Mouse (Mus musculus): ENCODE results near the gene Itga8. TPM values are rescaled to one million over a fixed set of nuclear protein-coding genes. Genes with fewer than 3 reads are reported as not detected.

Itga8 gene
- total and polyA plus RNA-seq, 3 experiments, result 0.93 TPM; not detected in 2

- Histone ChIP-seq H3K36me3 (replicated peaks) (no peaks in the 10 kb centered on the region), H3K27me3 (ENCODE audit: insufficient read depth, low read length) (peaks cover 30% of the 10 kb centered on the region), H3K4me3 (ENCODE audit: low read depth, low read length) (no peak overlapping the region), H3K9me3 (replicated peaks) (no peaks in the 10 kb centered on the region), H3K4me1 (ENCODE audit: insufficient read depth, low read depth, low read length) (peaks cover 8% of the 10 kb centered on the region)
- ATAC-seq (ENCODE audit: extremely low read depth, insufficient number of reproducible peaks, low FRiP score, poor library complexity, severe bottlenecking) (no peak), DNase-seq (ENCODE audit: low spot score) (no peak)
- TF ChIP-seq GATA2 (IDR thresholded peaks at IDR 0.05; ENCODE audit: borderline replicate concordance, low read depth, low read length), result no peak
These were observed 3.4 kb upstream of the Itga8 start for GRCm38 (mm10) chr2:12305064-12305650.

DNA sequence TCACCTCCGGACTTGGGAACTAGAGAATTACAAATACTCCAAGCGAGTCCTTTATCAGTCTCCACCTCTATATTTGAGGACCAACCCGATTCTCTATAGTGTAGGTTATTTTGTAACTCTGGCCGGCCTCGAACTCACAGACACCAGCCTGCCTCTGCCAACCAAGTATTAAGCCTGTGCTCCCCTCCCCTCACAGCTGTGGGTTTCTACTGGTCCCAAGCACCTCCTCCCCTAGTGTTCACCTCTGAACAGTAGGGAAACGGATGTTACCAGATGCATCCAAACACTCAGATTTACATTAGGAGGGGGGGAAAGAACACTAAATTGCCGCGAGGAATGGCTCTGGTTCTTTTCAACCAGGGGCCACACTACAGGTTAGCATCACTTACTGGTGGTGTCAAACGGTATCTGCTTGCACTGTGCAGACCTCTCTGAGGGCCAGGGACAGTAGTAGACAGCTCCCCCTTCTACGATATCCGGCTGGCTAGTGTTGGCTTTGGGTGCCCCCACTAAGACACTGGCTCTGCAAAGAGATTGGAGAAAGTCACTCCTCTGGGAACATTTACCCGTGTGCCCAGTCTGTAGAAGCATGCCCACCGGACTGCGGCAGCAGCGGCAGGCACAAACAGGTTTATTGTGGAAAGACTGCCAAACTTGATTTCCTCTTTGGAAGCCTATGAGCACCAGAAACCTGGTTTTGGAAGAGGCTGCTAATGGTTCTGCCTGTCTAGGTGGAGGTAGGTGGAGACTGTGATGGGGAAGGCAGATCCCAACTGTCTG is 1.1 kb downstream of the Itga8 start:
- DNase-seq (ENCODE audit: low spot score) (no peak), ATAC-seq (ENCODE audit: extremely low read depth, insufficient number of reproducible peaks, low FRiP score, poor library complexity, severe bottlenecking) (no peak)
- no peaks in the 10 kb centered on the region for H3K9me3 ChIP-seq (replicated peaks)
- no peak overlapping the region for H3K4me3 ChIP-seq (ENCODE audit: low read depth, low read length)
- H3K27me3 ChIP-seq (ENCODE audit: insufficient read depth, low read length), result peaks cover 26% of the 10 kb centered on the region
- peaks cover 8% of the 10 kb centered on the region for H3K4me1 ChIP-seq (ENCODE audit: insufficient read depth, low read depth, low read length)
- TF ChIP-seq POLR2AphosphoS5 (IDR thresholded peaks at IDR 0.05; ENCODE audit: insufficient replicate concordance, low read depth, low read length) (no peak), GATA1 (IDR thresholded peaks at IDR 0.05; ENCODE audit: borderline replicate concordance, low read length) (no peak), TAL1 (conservative IDR thresholded peaks at IDR 0.05; ENCODE audit: low read depth, low read length) (no peak), GATA2 (IDR thresholded peaks at IDR 0.05; ENCODE audit: borderline replicate concordance, low read depth, low read length) (no peak), CTCF (IDR thresholded peaks at IDR 0.05; ENCODE audit: low read depth, low read length) (no peak)
- H3K36me3 ChIP-seq (replicated peaks), result no peaks in the 10 kb centered on the region

DNA sequence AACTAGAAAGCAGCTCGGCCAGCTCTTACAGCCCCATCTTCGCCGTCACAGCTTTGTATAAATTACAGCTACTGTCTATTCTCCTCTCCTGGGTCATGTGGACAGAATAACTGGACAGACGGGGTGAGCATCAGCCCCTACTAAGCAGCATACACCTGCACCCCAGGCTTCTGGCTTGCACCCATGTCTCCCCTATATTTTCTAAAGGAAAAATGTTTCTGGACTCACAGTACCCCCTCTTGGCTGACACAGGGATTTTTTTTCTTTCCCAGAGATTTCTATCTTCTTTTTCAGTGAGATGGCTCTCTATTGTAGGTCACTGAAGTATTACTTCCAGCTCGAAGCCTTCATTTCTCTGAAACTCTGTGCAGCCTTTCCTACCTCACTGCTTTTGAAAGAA is 4.4 kb downstream of the Itga8 start:
- H3K9me3 ChIP-seq (replicated peaks), result no peaks in the 10 kb centered on the region
- no peaks in the 10 kb centered on the region for H3K36me3 ChIP-seq (replicated peaks)
- H3K4me1 ChIP-seq (ENCODE audit: insufficient read depth, low read depth, low read length), result peaks cover 8% of the 10 kb centered on the region
- H3K4me3 ChIP-seq (ENCODE audit: low read depth, low read length), result no peak overlapping the region
- no peak for TF ChIP-seq GATA1 (IDR thresholded peaks at IDR 0.05; ENCODE audit: borderline replicate concordance, low read length)
- TF ChIP-seq POLR2AphosphoS5 (IDR thresholded peaks at IDR 0.05; ENCODE audit: insufficient replicate concordance, low read depth, low read length), result no peak
- TF ChIP-seq GATA2 (IDR thresholded peaks at IDR 0.05; ENCODE audit: borderline replicate concordance, low read depth, low read length), result no peak
- TF ChIP-seq TAL1 (conservative IDR thresholded peaks at IDR 0.05; ENCODE audit: low read depth, low read length), result no peak
- no peak for TF ChIP-seq CTCF (IDR thresholded peaks at IDR 0.05; ENCODE audit: low read depth, low read length)
- H3K27me3 ChIP-seq (ENCODE audit: insufficient read depth, low read length), result peaks cover 28% of the 10 kb centered on the region
- DNase-seq (ENCODE audit: low spot score) (no peak), ATAC-seq (ENCODE audit: extremely low read depth, insufficient number of reproducible peaks, low FRiP score, poor library complexity, severe bottlenecking) (no peak)

- no peak for ATAC-seq (ENCODE audit: extremely low read depth, insufficient number of reproducible peaks, low FRiP score, poor library complexity, severe bottlenecking)
- DNase-seq (ENCODE audit: low spot score), result no peak
- TF ChIP-seq GATA1 (IDR thresholded peaks at IDR 0.05; ENCODE audit: borderline replicate concordance, low read length) (no peak), GATA2 (IDR thresholded peaks at IDR 0.05; ENCODE audit: borderline replicate concordance, low read depth, low read length) (no peak), CTCF (IDR thresholded peaks at IDR 0.05; ENCODE audit: low read depth, low read length) (no peak), POLR2AphosphoS5 (IDR thresholded peaks at IDR 0.05; ENCODE audit: insufficient replicate concordance, low read depth, low read length) (no peak), TAL1 (conservative IDR thresholded peaks at IDR 0.05; ENCODE audit: low read depth, low read length) (no peak)
- H3K9me3 ChIP-seq (replicated peaks), result no peaks in the 10 kb centered on the region
- no peaks in the 10 kb centered on the region for H3K4me1 ChIP-seq (ENCODE audit: insufficient read depth, low read depth, low read length)
- H3K4me3 ChIP-seq (ENCODE audit: low read depth, low read length), result no peak overlapping the region
- H3K36me3 ChIP-seq (replicated peaks), result no peaks in the 10 kb centered on the region
- H3K27me3 ChIP-seq (ENCODE audit: insufficient read depth, low read length), result peaks cover 20% of the 10 kb centered on the region
These were observed 6.6 kb downstream of the Itga8 start for GRCm38 (mm10) chr2:12295150-12295549.

DNA sequence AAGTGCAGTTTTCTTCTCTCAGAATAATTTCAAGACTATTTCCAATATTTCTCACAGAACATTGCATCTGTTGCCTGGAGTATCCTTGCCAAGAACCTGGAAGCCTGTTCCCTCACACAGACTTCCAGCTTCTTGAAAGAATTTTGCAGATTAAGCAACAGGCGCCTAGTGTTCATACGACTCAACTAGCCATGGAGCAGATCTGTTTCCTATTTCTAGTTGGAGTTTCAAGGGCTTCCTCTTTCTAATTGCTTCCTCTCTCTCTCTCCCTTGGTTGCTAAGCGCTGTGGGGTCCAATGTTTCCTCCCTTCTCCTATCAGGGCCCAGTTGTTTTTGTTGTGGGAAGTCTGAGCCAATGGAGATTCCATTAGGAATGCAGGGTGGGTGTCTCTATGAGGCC is 7.7 kb downstream of the Itga8 start:
- DNase-seq (ENCODE audit: low spot score) (no peak), ATAC-seq (ENCODE audit: extremely low read depth, insufficient number of reproducible peaks, low FRiP score, poor library complexity, severe bottlenecking) (no peak)
- no peak overlapping the region for H3K4me3 ChIP-seq (ENCODE audit: low read depth, low read length)
- peaks cover 23% of the 10 kb centered on the region for H3K27me3 ChIP-seq (ENCODE audit: insufficient read depth, low read length)
- H3K36me3 ChIP-seq (replicated peaks), result no peaks in the 10 kb centered on the region
- TF ChIP-seq CTCF (IDR thresholded peaks at IDR 0.05; ENCODE audit: low read depth, low read length) (no peak), GATA2 (IDR thresholded peaks at IDR 0.05; ENCODE audit: borderline replicate concordance, low read depth, low read length) (no peak), TAL1 (conservative IDR thresholded peaks at IDR 0.05; ENCODE audit: low read depth, low read length) (no peak), POLR2AphosphoS5 (IDR thresholded peaks at IDR 0.05; ENCODE audit: insufficient replicate concordance, low read depth, low read length) (no peak), GATA1 (IDR thresholded peaks at IDR 0.05; ENCODE audit: borderline replicate concordance, low read length) (no peak)
- no peaks in the 10 kb centered on the region for H3K4me1 ChIP-seq (ENCODE audit: insufficient read depth, low read depth, low read length)
- no peaks in the 10 kb centered on the region for H3K9me3 ChIP-seq (replicated peaks)

GRCm38 (mm10) chr2:12293458-12293857 is 8.3 kb downstream of the Itga8 start:
- no peaks in the 10 kb centered on the region for H3K4me1 ChIP-seq (ENCODE audit: insufficient read depth, low read depth, low read length)
- no peaks in the 10 kb centered on the region for H3K36me3 ChIP-seq (replicated peaks)
- ATAC-seq (ENCODE audit: extremely low read depth, insufficient number of reproducible peaks, low FRiP score, poor library complexity, severe bottlenecking) (no peak), DNase-seq (ENCODE audit: low spot score) (no peak)
- peaks cover 27% of the 10 kb centered on the region for H3K27me3 ChIP-seq (ENCODE audit: insufficient read depth, low read length)
- no peak for TF ChIP-seq CTCF (IDR thresholded peaks at IDR 0.05; ENCODE audit: low read depth, low read length)
- no peak for TF ChIP-seq GATA1 (IDR thresholded peaks at IDR 0.05; ENCODE audit: borderline replicate concordance, low read length)
- no peak for TF ChIP-seq GATA2 (IDR thresholded peaks at IDR 0.05; ENCODE audit: borderline replicate concordance, low read depth, low read length)
- no peak for TF ChIP-seq POLR2AphosphoS5 (IDR thresholded peaks at IDR 0.05; ENCODE audit: insufficient replicate concordance, low read depth, low read length)
- no peak for TF ChIP-seq TAL1 (conservative IDR thresholded peaks at IDR 0.05; ENCODE audit: low read depth, low read length)
- H3K4me3 ChIP-seq (ENCODE audit: low read depth, low read length), result no peak overlapping the region
- H3K9me3 ChIP-seq (replicated peaks), result no peaks in the 10 kb centered on the region

All from G1E (cell line).